Mouse (Mus musculus) splenic B cell, adult 2 months (primary cell): Measurements from ENCODE around the gene Eif1.
A peak's percentile ranks its signal among the peaks of the same experiment; 100 is the strongest.

Source experiments
- DNase-seq: peaks from one replicate; pipeline ENCODE4 v3.0.0-alpha.2; 2011; ENCODE audit warnings: low read depth, low spot score
- H3K27me3 ChIP-seq: 2 replicates; pipeline ENCODE4 v1.6.1; 2012; ENCODE audit warnings: mild to moderate bottlenecking, low read length, moderate library complexity, mixed read lengths; ENCODE audit not compliant: control insufficient read depth, poor library complexity, insufficient read depth, severe bottlenecking
- H3K36me3 ChIP-seq: 2 replicates; pipeline ENCODE4 v1.6.1; 2012; ENCODE audit warnings: mild to moderate bottlenecking, low read length, moderate library complexity, mixed read lengths; ENCODE audit not compliant: control insufficient read depth, poor library complexity, insufficient read depth, severe bottlenecking

Eif1 gene

GRCm38 (mm10) chr11:100319492-100320171, at the start of gene Eif1:
Gene Eif1, plus strand, starts transcription at chr11:100319885.
- Histone ChIP-seq H3K27me3 (no peaks in the 10 kb centered on the region), H3K36me3 (peaks cover 9% of the 10 kb centered on the region)
- DNase-seq: peak; percentile 100

- Histone ChIP-seq H3K36me3 (no peaks in the 10 kb centered on the region), H3K27me3 (no peaks in the 10 kb centered on the region)
- DNase-seq: no peak
These were observed 47.8 kb upstream of the Eif1 start for GRCm38 (mm10) chr11:100271878-100272277.

GRCm38 (mm10) chr11:100274719-100275118, 45.0 kb upstream of the Eif1 start:
- Histone ChIP-seq H3K27me3 (no peaks in the 10 kb centered on the region), H3K36me3 (no peaks in the 10 kb centered on the region)
- no peak for DNase-seq

- DNase-seq: no peak
- no peaks in the 10 kb centered on the region for H3K27me3 ChIP-seq
- no peaks in the 10 kb centered on the region for H3K36me3 ChIP-seq
These were observed 44.2 kb upstream of the Eif1 start for GRCm38 (mm10) chr11:100275466-100275865.

- no peak for DNase-seq
These were observed 41.8 kb upstream of the Eif1 start for GRCm38 (mm10) chr11:100277726-100278480.

GRCm38 (mm10) chr11:100278759-100279158, 40.9 kb upstream of the Eif1 start:
- Histone ChIP-seq H3K27me3 (no peaks in the 10 kb centered on the region), H3K36me3 (no peaks in the 10 kb centered on the region)
- no peak for DNase-seq

More at GRCm38 (mm10) chr11:100277726-100278480, 41.8 kb upstream of the Eif1 start:
- H3K36me3 ChIP-seq: no peaks in the 10 kb centered on the region
- H3K27me3 ChIP-seq: no peaks in the 10 kb centered on the region

GRCm38 (mm10) chr11:100281596-100282544, 37.8 kb upstream of the Eif1 start:
- DNase-seq: peak; percentile 86

GRCm38 (mm10) chr11:100282549-100282948, 37.1 kb upstream of the Eif1 start:
- Histone ChIP-seq H3K27me3 (no peaks in the 10 kb centered on the region), H3K36me3 (no peaks in the 10 kb centered on the region)
- DNase-seq: peak; percentile 76

More at GRCm38 (mm10) chr11:100281596-100282544, 37.8 kb upstream of the Eif1 start:
- H3K27me3 ChIP-seq: no peaks in the 10 kb centered on the region
- H3K36me3 ChIP-seq: no peaks in the 10 kb centered on the region

- no peaks in the 10 kb centered on the region for H3K36me3 ChIP-seq
- no peak for DNase-seq
- H3K27me3 ChIP-seq: no peaks in the 10 kb centered on the region
These were observed 34.7 kb upstream of the Eif1 start for GRCm38 (mm10) chr11:100284988-100285387.

GRCm38 (mm10) chr11:100287024-100287423, 32.7 kb upstream of the Eif1 start:
- no peaks in the 10 kb centered on the region for H3K27me3 ChIP-seq
- DNase-seq: no peak
- no peaks in the 10 kb centered on the region for H3K36me3 ChIP-seq

GRCm38 (mm10) chr11:100288942-100289341, 30.7 kb upstream of the Eif1 start:
- no peak for DNase-seq
- Histone ChIP-seq H3K36me3 (no peaks in the 10 kb centered on the region), H3K27me3 (no peaks in the 10 kb centered on the region)

GRCm38 (mm10) chr11:100290235-100290634, 29.4 kb upstream of the Eif1 start:
- no peaks in the 10 kb centered on the region for H3K36me3 ChIP-seq
- no peaks in the 10 kb centered on the region for H3K27me3 ChIP-seq
- no peak for DNase-seq

GRCm38 (mm10) chr11:100292884-100293283, 26.8 kb upstream of the Eif1 start:
- Histone ChIP-seq H3K27me3 (no peaks in the 10 kb centered on the region), H3K36me3 (no peaks in the 10 kb centered on the region)
- no peak for DNase-seq

- no peaks in the 10 kb centered on the region for H3K27me3 ChIP-seq
- peak; percentile 90 for DNase-seq
These were observed 24.4 kb upstream of the Eif1 start for GRCm38 (mm10) chr11:100295308-100295707.

More at GRCm38 (mm10) chr11:100295308-100295707, 24.4 kb upstream of the Eif1 start:
- H3K36me3 ChIP-seq: no peaks in the 10 kb centered on the region
